Mouse (Mus musculus) ES-E14 (cell line): ENCODE measurements at regions not wholly inside any gene's neighbourhood (a gene's known extent, or its start where the extent isn't known, plus 50 kb on each side); places are given as distances from the start of the nearest gene placed in this dataset.

Experiments
- DNase-seq: peaks from one replicate; pipeline ENCODE4 v3.0.0-alpha.2; 2013; ENCODE audit warnings: low read depth, low spot score
- H3K27ac ChIP-seq: 2 replicates; pipeline ENCODE4 v1.5.1; 2012; ENCODE audit warnings: low read depth, mild to moderate bottlenecking, low read length, moderate library complexity, mixed read lengths; ENCODE audit not compliant: poor library complexity, insufficient read depth, severe bottlenecking
- H3K36me3 ChIP-seq: 2 replicates; pipeline ENCODE4 v1.6.1; 2012; ENCODE audit warnings: mild to moderate bottlenecking, low read length, moderate library complexity, mixed read lengths; ENCODE audit not compliant: control insufficient read depth, poor library complexity, insufficient read depth, severe bottlenecking
- H3K4me1 ChIP-seq, 2 experiments: fragments of 150-350 bp in 1 of 2; sonication (generic) in 1 of 2; 2 replicates each; pipeline ENCODE4 v1.6.1; 2012; ENCODE audit warnings: low read length in 2 of 2, mild to moderate bottlenecking in 1 of 2, mixed read lengths in 1 of 2; ENCODE audit not compliant: control insufficient read depth in 2 of 2, insufficient read depth in 2 of 2, poor library complexity in 1 of 2
- H3K4me3 ChIP-seq, 2 experiments: fragments of 150-350 bp in 1 of 2; sonication (generic) in 1 of 2; 2 replicates each; pipeline ENCODE4 v1.5.1; 2012; ENCODE audit warnings: low read length in 2 of 2, low read depth in 1 of 2, mild to moderate bottlenecking in 1 of 2, mixed read lengths in 1 of 2; ENCODE audit not compliant: insufficient read depth in 1 of 2, poor library complexity in 1 of 2, severe bottlenecking in 1 of 2
- H3K9ac ChIP-seq: 2 replicates; pipeline ENCODE4 v1.6.1; 2012; ENCODE audit warnings: low read depth, mild to moderate bottlenecking, low read length, mixed read lengths; ENCODE audit not compliant: poor library complexity, insufficient read depth, severe bottlenecking
- H3K9me3 ChIP-seq: fragments of 150-350 bp; sonication (generic); 2 replicates; pipeline ENCODE4 v1.6.1; 2012; ENCODE audit warnings: low read depth, mild to moderate bottlenecking, low read length; ENCODE audit not compliant: control insufficient read depth, insufficient read depth
- CHD2 ChIP-seq: IDR thresholded peaks from 2 replicates; pipeline ENCODE4 v1.6.1; 2014; ENCODE audit warnings: mild to moderate bottlenecking, low read depth, low read length, inconsistent platforms
- HCFC1 ChIP-seq: IDR thresholded peaks from 2 replicates; pipeline ENCODE4 v1.6.1; 2012; ENCODE audit warnings: low read length, inconsistent platforms, borderline replicate concordance; ENCODE audit not compliant: insufficient read depth
- MAFK ChIP-seq: IDR thresholded peaks from 2 replicates; pipeline ENCODE4 v1.6.1; 2014; ENCODE audit warnings: mild to moderate bottlenecking, low read depth, low read length, inconsistent platforms; ENCODE audit not compliant: insufficient read depth
- ZC3H11A ChIP-seq: IDR thresholded peaks from 2 replicates; pipeline ENCODE4 v1.6.1; 2012; ENCODE audit warnings: low read depth, mild to moderate bottlenecking, inconsistent platforms, low read length, borderline replicate concordance
- ZNF384 ChIP-seq: IDR thresholded peaks from 2 replicates; pipeline ENCODE4 v1.6.1; 2012; ENCODE audit warnings: low read depth, low read length, inconsistent platforms
- in situ Hi-C, 2 experiments: fragments of 600-800 bp; cut with MboI; formaldehyde crosslinking; loops; one replicate each; pipeline ENCODE4 v1.15.1; 2025; ENCODE audit warnings: low sequenced_read_pairs in 2 of 2, inconsistent platforms in 1 of 2; ENCODE audit not compliant: unreplicated experiment in 2 of 2

DNA sequence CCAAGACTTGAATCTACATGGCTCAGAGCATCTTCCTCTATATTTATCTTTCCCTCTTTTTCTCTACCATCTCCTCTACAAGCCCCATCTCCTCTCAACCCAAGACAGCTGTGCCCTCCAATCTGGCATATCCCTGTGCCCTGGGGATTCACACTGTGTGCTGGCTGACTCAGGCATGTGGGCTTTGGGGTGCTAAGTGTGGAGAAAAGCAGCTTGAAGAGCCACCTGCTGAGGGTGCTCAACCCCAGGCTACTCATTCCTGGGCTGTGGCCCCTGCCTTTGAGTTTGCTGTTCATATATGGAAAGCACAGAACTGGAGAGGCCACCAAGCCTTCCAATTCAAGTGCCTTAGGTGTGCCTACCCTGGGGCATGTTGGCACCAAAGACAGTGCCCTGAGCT, 193.7 kb downstream of the Rps15a start:
- no peaks in the 10 kb centered on the region for H3K4me1 ChIP-seq
- H3K9ac ChIP-seq = no peak overlapping the region
- DNase-seq = no peak
- in situ Hi-C loops = no loop called here
- no peak overlapping the region for H3K27ac ChIP-seq
- no peaks in the 10 kb centered on the region for H3K9me3 ChIP-seq
- no peak for TF ChIP-seq HCFC1
- no peak for TF ChIP-seq CHD2
- no peak for TF ChIP-seq MAFK
- TF ChIP-seq ZNF384 = no peak
- TF ChIP-seq ZC3H11A = no peak
- H3K4me3 ChIP-seq = no peak overlapping the region
- H3K36me3 ChIP-seq = no peaks in the 10 kb centered on the region

DNA sequence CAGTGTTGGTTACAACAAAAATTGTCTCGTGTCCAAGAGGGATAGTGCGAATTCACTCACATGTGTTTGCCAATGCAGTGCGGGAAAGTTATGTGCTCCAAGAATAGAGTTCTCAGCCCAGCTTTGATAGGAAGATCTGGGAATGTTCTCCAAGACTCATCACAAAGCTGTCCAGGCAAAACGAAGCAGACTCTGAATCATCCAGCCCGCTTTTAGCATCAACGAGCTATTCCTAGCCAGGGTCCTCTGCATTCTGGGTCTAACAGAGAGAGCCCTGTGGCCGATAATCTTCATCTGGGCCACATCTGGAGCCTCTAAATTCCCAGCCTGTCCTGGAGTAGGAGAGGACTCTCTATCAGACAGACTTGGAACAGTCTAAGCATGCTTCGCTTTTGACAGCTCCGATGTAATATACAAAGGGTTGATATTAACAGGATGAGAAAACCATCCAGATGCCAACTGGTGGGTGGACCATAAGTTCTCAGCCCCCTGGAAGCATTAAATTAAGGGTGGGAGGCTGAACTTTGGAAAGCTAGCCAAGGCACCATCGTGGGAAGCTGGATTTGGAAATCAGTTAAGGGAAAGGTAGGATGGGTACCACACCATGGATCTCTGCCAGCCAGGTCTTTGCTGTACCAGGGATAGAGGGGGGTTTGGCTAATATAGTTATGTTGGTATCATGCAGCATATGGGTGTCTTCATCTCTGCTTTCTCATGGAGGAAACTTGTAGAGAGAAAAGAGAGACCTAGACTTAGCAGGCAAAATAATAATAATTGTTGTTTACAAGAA, 197.6 kb downstream of the Rps15a start:
- no peak overlapping the region for H3K4me3 ChIP-seq
- H3K27ac ChIP-seq = no peak overlapping the region
- no peak for TF ChIP-seq MAFK
- in situ Hi-C loops = no loop called here
- DNase-seq = no peak
- no peak overlapping the region for H3K9ac ChIP-seq
- no peaks in the 10 kb centered on the region for H3K36me3 ChIP-seq
- H3K4me1 ChIP-seq = no peaks in the 10 kb centered on the region
- no peaks in the 10 kb centered on the region for H3K9me3 ChIP-seq

DNA sequence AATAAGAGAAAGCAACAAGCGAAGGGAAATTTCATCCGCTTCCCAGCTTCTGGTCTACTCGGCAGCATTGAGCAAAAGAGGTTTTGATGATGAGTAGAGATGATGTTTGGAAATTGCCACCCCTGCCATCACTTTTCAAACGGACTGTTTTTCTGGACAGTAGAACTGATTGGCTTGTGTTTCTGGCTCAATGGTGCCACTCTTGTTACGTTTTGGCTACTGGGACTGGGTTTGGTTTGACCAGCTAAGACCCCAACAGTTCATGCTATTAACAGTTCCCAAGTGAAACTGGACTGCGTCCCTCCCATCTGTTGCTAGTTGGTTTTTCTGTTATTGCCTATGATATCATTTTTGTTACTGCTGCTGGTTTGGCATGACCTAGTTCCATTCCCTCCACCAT, 199.1 kb downstream of the Rps15a start:
- TF ChIP-seq MAFK (no peak), HCFC1 (no peak), ZNF384 (no peak), CHD2 (no peak), ZC3H11A (no peak)
- in situ Hi-C loops = no loop called here
- Histone ChIP-seq H3K4me3 (no peak overlapping the region), H3K36me3 (no peaks in the 10 kb centered on the region), H3K9ac (no peak overlapping the region), H3K27ac (no peak overlapping the region), H3K4me1 (no peaks in the 10 kb centered on the region), H3K9me3 (no peaks in the 10 kb centered on the region)
- DNase-seq = no peak

DNA sequence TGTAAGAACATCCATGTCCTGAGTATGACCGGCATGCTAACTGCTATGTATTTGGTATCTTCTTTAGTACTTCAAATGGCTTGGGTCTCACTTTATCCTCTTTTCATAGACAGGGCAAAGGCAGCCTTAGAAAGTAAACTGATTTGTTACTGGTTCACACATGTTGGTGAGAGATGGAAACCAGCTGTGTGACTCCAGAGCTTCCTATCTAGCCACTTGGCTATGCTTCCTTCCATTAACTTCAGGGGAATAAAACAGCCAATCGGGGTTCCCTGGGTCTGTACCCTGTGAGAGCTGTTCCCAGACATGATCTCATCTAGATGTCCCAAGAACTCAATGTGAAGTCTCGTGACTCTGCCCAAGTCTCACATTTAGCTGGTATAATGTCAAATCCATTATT, 203.5 kb downstream of the Rps15a start:
- in situ Hi-C loops = no loop called here
- TF ChIP-seq HCFC1 = no peak
- TF ChIP-seq MAFK = no peak
- no peak for TF ChIP-seq ZNF384
- TF ChIP-seq ZC3H11A = no peak
- TF ChIP-seq CHD2 = no peak
- no peak overlapping the region for H3K9ac ChIP-seq

DNA sequence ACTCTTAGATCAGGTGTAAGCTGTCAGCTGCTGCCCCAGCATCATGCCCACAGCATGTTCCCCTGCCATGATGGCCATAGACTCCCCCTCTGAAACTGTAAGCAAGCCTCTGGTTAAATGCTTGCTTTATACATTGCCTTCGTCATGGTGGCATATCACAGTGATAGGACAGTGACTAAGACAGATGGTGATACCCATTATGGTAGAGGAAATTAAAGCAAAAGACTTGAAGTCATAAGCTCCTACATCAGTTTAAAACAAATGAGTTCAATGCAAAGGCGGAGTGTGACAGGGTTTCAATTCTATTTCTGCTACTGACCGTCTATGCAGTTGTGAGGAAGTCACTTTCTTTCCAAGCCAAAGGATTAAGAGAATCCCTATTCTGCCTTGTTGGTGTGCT, 204.9 kb downstream of the Rps15a start:
- no peaks in the 10 kb centered on the region for H3K36me3 ChIP-seq
- TF ChIP-seq ZNF384 (no peak), CHD2 (no peak), MAFK (no peak)
- DNase-seq = no peak
- H3K4me1 ChIP-seq = no peaks in the 10 kb centered on the region
- H3K27ac ChIP-seq = no peak overlapping the region
- no peak overlapping the region for H3K9ac ChIP-seq
- H3K4me3 ChIP-seq = no peak overlapping the region
- H3K9me3 ChIP-seq = no peaks in the 10 kb centered on the region
- in situ Hi-C loops = no loop called here

More for the DNA sequence above, 203.5 kb downstream of the Rps15a start:
- no peaks in the 10 kb centered on the region for H3K36me3 ChIP-seq
- H3K4me1 ChIP-seq = no peaks in the 10 kb centered on the region
- no peak for DNase-seq
- H3K4me3 ChIP-seq = no peak overlapping the region
- H3K9me3 ChIP-seq = no peaks in the 10 kb centered on the region
- no peak overlapping the region for H3K27ac ChIP-seq
